Mouse (Mus musculus): ENCODE results near the gene Luzp2.

DNA sequence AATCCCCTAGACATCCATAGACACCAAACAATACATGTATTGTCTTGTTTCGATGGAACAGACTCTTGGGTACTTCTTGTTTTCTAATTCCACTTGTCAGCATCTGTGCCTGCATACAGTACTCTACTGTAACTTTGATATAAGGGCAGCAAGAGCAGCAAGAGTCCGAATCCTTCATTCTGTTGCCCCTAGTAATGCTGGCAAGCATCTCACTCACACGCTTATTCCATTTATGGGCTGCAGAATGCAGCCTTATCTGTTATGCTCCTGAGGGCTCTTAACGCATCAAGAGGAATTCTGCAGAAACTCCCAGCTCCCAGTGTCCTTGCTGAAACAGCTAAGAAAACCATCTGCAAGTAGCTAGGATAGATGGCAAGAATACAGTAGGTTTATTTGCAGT is 145.3 kb downstream of the Luzp2 start:
- TF ChIP-seq CTCF (IDR thresholded peaks at IDR 0.05; ENCODE audit: control insufficient read depth, insufficient read depth, insufficient replicate concordance, low read depth, low read length) (no peak), POLR2A (IDR thresholded peaks at IDR 0.05; ENCODE audit: control insufficient read depth, low read depth, low read length) (no peak)

All from testis, adult 2 months (tissue).